Mouse (Mus musculus): ENCODE results near the gene Tmeff2.

The Tmeff2 gene

DNA sequence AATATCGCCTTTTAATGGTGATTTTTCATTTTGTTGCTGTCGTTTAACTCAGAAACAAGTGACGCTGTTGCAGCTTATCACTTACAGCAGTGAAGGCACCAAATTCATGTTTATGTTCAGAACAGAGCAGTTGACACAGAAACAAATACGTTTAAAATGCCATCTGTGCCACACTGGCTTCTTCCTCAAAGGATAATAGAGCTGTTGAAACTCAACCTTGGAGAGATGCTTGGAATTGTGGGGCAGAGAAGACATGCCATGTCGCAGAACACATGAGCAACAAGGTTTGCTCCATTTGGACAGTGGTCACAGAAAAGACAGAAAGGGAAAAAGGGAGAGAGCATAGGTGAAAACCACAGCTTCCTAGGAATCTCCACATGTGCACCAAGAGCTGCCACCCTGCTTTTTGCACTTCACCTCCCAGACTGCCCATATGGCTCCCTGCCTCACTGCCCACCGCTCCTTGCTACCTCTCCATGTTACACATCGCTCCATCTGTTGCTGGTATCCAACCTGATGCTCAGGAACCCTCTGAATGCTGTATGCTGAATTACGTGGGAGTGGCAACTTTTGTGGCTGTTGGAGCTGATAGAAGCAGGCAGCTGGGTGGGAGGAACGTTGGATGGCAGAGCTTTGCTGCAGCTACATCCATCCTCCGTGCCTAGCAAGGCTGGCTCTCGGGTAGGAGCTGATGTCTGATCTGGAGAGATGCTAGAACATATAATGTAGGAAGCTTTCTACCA lies 298.8 kb downstream of the Tmeff2 start:
- no peak for DNase-seq (ENCODE audit: low read depth, low spot score)

DNA sequence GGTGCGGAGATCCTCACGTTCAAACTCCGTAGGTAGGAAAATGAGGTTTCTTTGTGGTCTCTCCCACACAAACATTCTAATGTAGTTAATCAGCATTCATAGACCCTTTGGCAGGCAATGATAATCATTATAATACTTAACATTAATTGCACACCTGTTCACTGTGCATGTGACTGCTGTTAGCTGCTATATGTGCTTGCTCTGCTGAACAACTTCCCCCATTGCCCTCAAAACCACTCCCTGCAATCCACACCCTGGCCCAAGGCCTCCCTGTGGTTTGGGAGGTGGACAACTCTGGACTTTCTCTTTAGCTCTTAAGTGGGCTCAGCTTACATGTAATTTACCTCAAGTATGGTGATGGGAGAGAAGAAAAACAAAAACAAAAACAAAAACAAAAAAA lies 299.5 kb downstream of the Tmeff2 start:
- no peak for DNase-seq (ENCODE audit: low read depth, low spot score)

DNA sequence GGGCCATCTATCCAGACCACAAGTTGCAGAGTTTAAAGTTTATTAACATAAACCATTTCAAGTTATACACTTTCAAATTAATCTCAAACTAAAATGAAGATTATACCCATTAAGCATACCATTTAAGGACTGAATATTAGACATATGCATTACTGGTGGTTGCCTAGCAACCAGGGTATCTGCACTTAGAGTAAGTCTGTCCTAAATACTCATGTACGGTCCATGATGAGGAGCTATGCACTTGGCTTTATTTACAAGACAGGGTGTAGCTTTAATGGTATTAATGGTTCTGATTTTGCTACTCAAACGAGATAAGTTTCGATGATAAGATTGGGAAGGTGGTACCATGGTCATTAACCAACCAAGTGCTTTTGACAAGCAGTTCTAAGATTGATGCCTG lies 315.2 kb downstream of the Tmeff2 start:
- no peak for DNase-seq (ENCODE audit: low read depth, low spot score)

DNA sequence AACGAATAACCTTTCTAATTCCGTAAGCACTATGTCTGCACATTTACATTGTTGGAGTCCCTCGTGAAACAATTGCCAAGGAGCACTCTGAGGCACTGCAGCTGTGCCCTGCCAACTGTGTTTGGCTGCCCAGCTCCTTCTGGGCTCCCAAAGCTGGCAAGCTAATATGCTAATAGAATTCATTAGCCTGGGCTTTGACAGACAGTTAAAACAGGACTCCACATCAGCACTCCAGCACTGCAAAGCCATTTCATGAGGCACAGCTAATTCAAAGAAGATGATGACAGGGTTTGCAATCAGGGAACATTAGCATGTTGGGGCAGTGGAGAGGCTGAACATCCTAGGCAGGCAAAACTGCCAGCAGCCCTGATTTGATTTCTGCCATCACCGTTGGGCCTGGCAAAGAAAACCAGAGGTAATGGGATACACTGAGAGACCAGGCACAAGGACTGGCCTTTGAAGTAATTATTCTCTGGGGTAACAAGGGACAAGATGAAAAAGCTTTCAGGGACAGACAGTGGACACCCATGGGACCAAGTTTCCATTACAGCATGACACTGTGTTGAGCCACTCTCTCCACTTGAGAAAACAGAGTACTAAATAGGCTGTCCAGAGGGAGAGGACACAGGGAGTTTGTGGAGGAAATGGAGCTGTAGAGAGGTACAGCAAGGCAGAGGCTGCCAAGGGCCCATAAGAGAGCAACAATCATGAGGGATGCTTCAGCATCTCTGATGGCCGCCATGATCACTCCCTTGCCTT lies 316.0 kb downstream of the Tmeff2 start:
- DNase-seq (ENCODE audit: low read depth, low spot score), result no peak

DNA sequence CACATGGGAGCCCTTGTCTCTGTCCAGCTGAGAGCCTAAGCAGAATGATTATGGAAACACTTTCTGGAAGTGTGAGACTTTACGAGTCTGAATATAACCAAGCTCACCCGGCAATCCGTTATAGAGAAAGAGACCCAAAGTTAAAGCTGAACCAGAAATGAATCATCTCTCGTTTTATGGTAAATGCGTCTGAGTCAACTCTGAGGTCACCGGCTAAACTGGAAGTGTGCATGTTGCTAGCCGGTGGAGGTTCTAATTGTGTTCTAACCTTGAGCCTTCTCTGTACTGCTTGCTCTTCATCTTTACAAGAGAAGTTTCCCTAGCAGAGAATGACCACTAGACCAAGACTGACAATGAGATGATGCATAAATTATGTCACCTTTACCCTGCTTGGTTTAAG lies 316.8 kb downstream of the Tmeff2 start:
- no peak for DNase-seq (ENCODE audit: low read depth, low spot score)

DNA sequence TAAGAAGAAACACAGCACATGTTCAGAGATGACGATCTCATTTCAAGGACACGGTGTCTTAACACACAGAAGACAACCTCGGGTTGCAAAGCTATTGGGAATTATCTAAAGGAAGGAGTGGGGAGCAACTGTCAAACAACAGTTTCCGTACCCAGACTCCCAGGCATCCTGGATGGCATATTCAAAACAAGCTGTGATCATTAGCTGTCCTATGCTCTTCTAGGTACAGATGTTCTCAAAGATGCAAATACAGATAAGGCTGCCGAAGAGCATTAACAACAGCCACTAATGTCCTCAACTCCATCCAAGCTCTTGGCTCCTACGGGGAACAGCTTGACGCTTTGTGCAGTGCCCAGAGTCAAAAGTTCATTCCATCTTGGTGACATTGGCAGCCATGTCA lies 324.7 kb downstream of the Tmeff2 start:
- no peak for DNase-seq (ENCODE audit: low read depth, low spot score)
